Mouse (Mus musculus): ENCODE results near the gene OR5BS1P. TPM values are rescaled to one million over a fixed set of nuclear protein-coding genes. Genes with fewer than 3 reads are reported as not detected.

OR5BS1P gene
- polyA plus RNA-seq, 1 experiment, result not detected

GRCm38 (mm10) chr15:98479568-98480102 lies 9.9 kb downstream of the OR5BS1P start:
- no peaks in the 10 kb centered on the region for H3K79me3 ChIP-seq (ENCODE audit: low read depth)
- no peaks in the 10 kb centered on the region for H3K36me3 ChIP-seq (ENCODE audit: control insufficient read depth, insufficient read depth)
- peaks cover 80% of the 10 kb centered on the region for H3K27me3 ChIP-seq (ENCODE audit: control insufficient read depth, insufficient read depth, insufficient read length)
- TF ChIP-seq CTCF (IDR thresholded peaks at IDR 0.05; ENCODE audit: control insufficient read depth, insufficient read depth, insufficient read length), result no peak
- TF ChIP-seq MYOG (IDR thresholded peaks at IDR 0.05; ENCODE audit: control insufficient read depth, extremely low read depth, insufficient read length), result no peak
- TF ChIP-seq USF1 (IDR thresholded peaks at IDR 0.05; ENCODE audit: low read depth), result no peak
- TF ChIP-seq MAX (IDR thresholded peaks at IDR 0.05), result no peak
- no peak for TF ChIP-seq FOSL1 (IDR thresholded peaks at IDR 0.05; ENCODE audit: insufficient read depth, low read length, poor library complexity, severe bottlenecking)
- TF ChIP-seq MYOD1 (IDR thresholded peaks at IDR 0.05; ENCODE audit: control insufficient read depth, insufficient read length, low read depth), result no peak
- no peak for TF ChIP-seq CEBPB (IDR thresholded peaks at IDR 0.05; ENCODE audit: low read depth)
- no peaks in the 10 kb centered on the region for H3K79me2 ChIP-seq (ENCODE audit: control insufficient read depth, insufficient read depth)
- no peak overlapping the region for H3ac ChIP-seq (ENCODE audit: control insufficient read depth, insufficient read length, low read depth)
- no peak overlapping the region for H3K4me3 ChIP-seq (ENCODE audit: insufficient read depth, poor library complexity, severe bottlenecking)

- peaks cover 60% of the 10 kb centered on the region for H3K27me3 ChIP-seq (ENCODE audit: control insufficient read depth, insufficient read depth, insufficient read length)
- no peak for TF ChIP-seq FOSL1 (IDR thresholded peaks at IDR 0.05; ENCODE audit: insufficient read depth, low read length, poor library complexity, severe bottlenecking)
- no peak for TF ChIP-seq MYOD1 (IDR thresholded peaks at IDR 0.05; ENCODE audit: control insufficient read depth, insufficient read length, low read depth)
- no peak for TF ChIP-seq MAX (IDR thresholded peaks at IDR 0.05)
- TF ChIP-seq CEBPB (IDR thresholded peaks at IDR 0.05; ENCODE audit: low read depth), result no peak
- no peak for TF ChIP-seq CTCF (IDR thresholded peaks at IDR 0.05; ENCODE audit: control insufficient read depth, insufficient read depth, insufficient read length)
- no peak for TF ChIP-seq MYOG (IDR thresholded peaks at IDR 0.05; ENCODE audit: control insufficient read depth, extremely low read depth, insufficient read length)
- TF ChIP-seq USF1 (IDR thresholded peaks at IDR 0.05; ENCODE audit: low read depth), result no peak
These were observed 13.0 kb downstream of the OR5BS1P start, which contains the start of gene Lalba for GRCm38 (mm10) chr15:98482701-98483100. Gene Lalba (minus strand): TSS chr15:98482721.

GRCm38 (mm10) chr15:98483907-98484886 lies 14.5 kb downstream of the OR5BS1P start:
- no peaks in the 10 kb centered on the region for H3K79me3 ChIP-seq (ENCODE audit: low read depth)
- H3K79me2 ChIP-seq (ENCODE audit: control insufficient read depth, insufficient read depth), result no peaks in the 10 kb centered on the region
- H3K27me3 ChIP-seq (ENCODE audit: control insufficient read depth, insufficient read depth, insufficient read length), result peaks cover 48% of the 10 kb centered on the region
- H3K4me3 ChIP-seq (ENCODE audit: insufficient read depth, poor library complexity, severe bottlenecking), result no peak overlapping the region
- TF ChIP-seq MAX (IDR thresholded peaks at IDR 0.05) (no peak), USF1 (IDR thresholded peaks at IDR 0.05; ENCODE audit: low read depth) (no peak), MYOG (IDR thresholded peaks at IDR 0.05; ENCODE audit: control insufficient read depth, extremely low read depth, insufficient read length) (no peak), CTCF (IDR thresholded peaks at IDR 0.05; ENCODE audit: control insufficient read depth, insufficient read depth, insufficient read length) (no peak), FOSL1 (IDR thresholded peaks at IDR 0.05; ENCODE audit: insufficient read depth, low read length, poor library complexity, severe bottlenecking) (no peak), CEBPB (IDR thresholded peaks at IDR 0.05; ENCODE audit: low read depth) (no peak), MYOD1 (IDR thresholded peaks at IDR 0.05; ENCODE audit: control insufficient read depth, insufficient read length, low read depth) (no peak)
- no peaks in the 10 kb centered on the region for H3K36me3 ChIP-seq (ENCODE audit: control insufficient read depth, insufficient read depth)
- H3ac ChIP-seq (ENCODE audit: control insufficient read depth, insufficient read length, low read depth), result no peak overlapping the region

More at GRCm38 (mm10) chr15:98482701-98483100, 13.0 kb downstream of the OR5BS1P start, which contains the start of gene Lalba:
- Histone ChIP-seq H3K79me2 (ENCODE audit: control insufficient read depth, insufficient read depth) (no peaks in the 10 kb centered on the region), H3K79me3 (ENCODE audit: low read depth) (no peaks in the 10 kb centered on the region), H3K4me3 (ENCODE audit: insufficient read depth, poor library complexity, severe bottlenecking) (no peak within 1 kb of the TSS), H3ac (ENCODE audit: control insufficient read depth, insufficient read length, low read depth) (no peak within 1 kb of the TSS), H3K36me3 (ENCODE audit: control insufficient read depth, insufficient read depth) (no peaks in the 10 kb centered on the region)

GRCm38 (mm10) chr15:98486433-98487021 lies 16.8 kb downstream of the OR5BS1P start:
- no peak overlapping the region for H3ac ChIP-seq (ENCODE audit: control insufficient read depth, insufficient read length, low read depth)
- H3K79me3 ChIP-seq (ENCODE audit: low read depth), result no peaks in the 10 kb centered on the region
- H3K36me3 ChIP-seq (ENCODE audit: control insufficient read depth, insufficient read depth), result no peaks in the 10 kb centered on the region
- TF ChIP-seq MYOG (IDR thresholded peaks at IDR 0.05; ENCODE audit: control insufficient read depth, extremely low read depth, insufficient read length) (no peak), MAX (IDR thresholded peaks at IDR 0.05) (no peak), CTCF (IDR thresholded peaks at IDR 0.05; ENCODE audit: control insufficient read depth, insufficient read depth, insufficient read length) (no peak), USF1 (IDR thresholded peaks at IDR 0.05; ENCODE audit: low read depth) (no peak), FOSL1 (IDR thresholded peaks at IDR 0.05; ENCODE audit: insufficient read depth, low read length, poor library complexity, severe bottlenecking) (no peak), CEBPB (IDR thresholded peaks at IDR 0.05; ENCODE audit: low read depth) (no peak)
- no peaks in the 10 kb centered on the region for H3K79me2 ChIP-seq (ENCODE audit: control insufficient read depth, insufficient read depth)
- H3K4me3 ChIP-seq (ENCODE audit: insufficient read depth, poor library complexity, severe bottlenecking), result no peak overlapping the region
- peaks cover 33% of the 10 kb centered on the region for H3K27me3 ChIP-seq (ENCODE audit: control insufficient read depth, insufficient read depth, insufficient read length)

- Histone ChIP-seq H3K79me3 (ENCODE audit: low read depth) (no peaks in the 10 kb centered on the region), H3K36me3 (ENCODE audit: control insufficient read depth, insufficient read depth) (no peaks in the 10 kb centered on the region), H3K79me2 (ENCODE audit: control insufficient read depth, insufficient read depth) (no peaks in the 10 kb centered on the region), H3K27me3 (ENCODE audit: control insufficient read depth, insufficient read depth, insufficient read length) (peaks cover 32% of the 10 kb centered on the region), H3ac (ENCODE audit: control insufficient read depth, insufficient read length, low read depth) (no peak overlapping the region), H3K4me3 (ENCODE audit: insufficient read depth, poor library complexity, severe bottlenecking) (no peak overlapping the region)
- no peak for TF ChIP-seq FOSL1 (IDR thresholded peaks at IDR 0.05; ENCODE audit: insufficient read depth, low read length, poor library complexity, severe bottlenecking)
- no peak for TF ChIP-seq MAX (IDR thresholded peaks at IDR 0.05)
- no peak for TF ChIP-seq MYOD1 (IDR thresholded peaks at IDR 0.05; ENCODE audit: control insufficient read depth, insufficient read length, low read depth)
- no peak for TF ChIP-seq MYOG (IDR thresholded peaks at IDR 0.05; ENCODE audit: control insufficient read depth, extremely low read depth, insufficient read length)
- no peak for TF ChIP-seq CEBPB (IDR thresholded peaks at IDR 0.05; ENCODE audit: low read depth)
- TF ChIP-seq USF1 (IDR thresholded peaks at IDR 0.05; ENCODE audit: low read depth), result no peak
- TF ChIP-seq CTCF (IDR thresholded peaks at IDR 0.05; ENCODE audit: control insufficient read depth, insufficient read depth, insufficient read length), result no peak
These were observed 21.6 kb downstream of the OR5BS1P start for GRCm38 (mm10) chr15:98491332-98491731.

Data from C2C12 (cell line).